Mouse (Mus musculus) thymus, adult 2 months (tissue): ENCODE results near the gene Scmh1.

Source experiments
- CTCF ChIP-seq: fragments of 200-500 bp; IDR thresholded peaks from 2 replicates; pipeline ENCODE4 v1.5.1; 2012; ENCODE audit warnings: mild to moderate bottlenecking, control low read depth, low read length, moderate library complexity, borderline replicate concordance; ENCODE audit not compliant: control insufficient read depth, poor library complexity, insufficient read depth; ENCODE audit errors: extremely low read depth
- POLR2A ChIP-seq: fragments of 200-500 bp; IDR thresholded peaks from 2 replicates; pipeline ENCODE4 v1.6.1; 2012; ENCODE audit warnings: mild to moderate bottlenecking, low read length, control low read depth, moderate library complexity; ENCODE audit not compliant: control insufficient read depth, poor library complexity, insufficient read depth; ENCODE audit errors: extremely low read depth

DNA sequence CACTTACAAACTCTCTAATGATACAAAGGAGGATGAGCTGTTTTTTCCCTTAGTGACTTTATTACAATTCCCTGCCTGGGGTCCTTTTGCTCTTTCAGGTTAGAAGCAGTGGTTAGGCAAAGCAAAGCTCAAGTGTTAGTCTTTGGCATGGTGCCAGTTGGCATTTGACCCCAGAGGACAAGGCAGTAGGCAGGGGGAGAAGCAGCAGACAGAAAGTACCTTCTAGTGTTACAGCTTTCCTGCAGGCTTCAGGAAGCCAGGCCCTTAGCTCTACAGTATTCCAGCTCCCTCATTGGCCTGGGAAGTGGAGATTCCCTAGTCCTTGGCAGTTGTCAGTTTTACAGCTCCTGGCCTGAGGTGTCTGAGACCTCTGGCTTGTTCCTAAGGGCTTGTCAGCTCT lies 15.6 kb downstream of the Scmh1 start:
- TF ChIP-seq CTCF (no peak), POLR2A (no peak)
